Mouse (Mus musculus) neural tube, embryonic 14.5 days (tissue): Measurements from ENCODE around the gene Chek1. TPM values are rescaled to one million over a fixed set of nuclear protein-coding genes. Genes with fewer than 3 reads are reported as not detected.

Source experiments
- ATAC-seq: fragments of 200-750 bp; cut with Nextera tagmentation; 2 replicates; pipeline ENCODE4 v1.8.0; 2017; ENCODE audit warnings: low read depth, mild to moderate bottlenecking, moderate TSS enrichment, moderate library complexity
- H3K27ac ChIP-seq: fragments of 300-500 bp; sonication (generic); 2 replicates; pipeline ENCODE4 v1.5.1; 2014; ENCODE audit warnings: low read depth, mild to moderate bottlenecking, control low read depth, low read length, moderate library complexity, mixed read lengths
- H3K27me3 ChIP-seq: fragments of 300-500 bp; sonication (generic); 2 replicates; pipeline ENCODE4 v1.6.1; 2014; ENCODE audit warnings: low read length; ENCODE audit not compliant: control insufficient read depth, insufficient read depth
- H3K36me3 ChIP-seq: fragments of 300-500 bp; sonication (generic); 2 replicates; pipeline ENCODE4 v1.6.1; 2014; ENCODE audit warnings: low read length, mixed read lengths; ENCODE audit not compliant: control insufficient read depth, insufficient read depth
- H3K4me1 ChIP-seq: fragments of 300-500 bp; sonication (generic); 2 replicates; pipeline ENCODE4 v1.6.1; 2014; ENCODE audit warnings: low read length; ENCODE audit not compliant: control insufficient read depth, insufficient read depth
- H3K4me2 ChIP-seq: fragments of 300-500 bp; sonication (generic); 2 replicates; pipeline ENCODE4 v1.6.1; 2014; ENCODE audit warnings: mild to moderate bottlenecking, low read depth, low read length, control low read depth
- H3K4me3 ChIP-seq: fragments of 300-500 bp; sonication (generic); 2 replicates; pipeline ENCODE4 v1.5.1; 2014; ENCODE audit warnings: low read depth, low read length, control low read depth, mixed read lengths
- H3K9ac ChIP-seq: fragments of 300-500 bp; sonication (generic); replicated peaks from 2 replicates; pipeline ENCODE4 v1.6.1; 2014; ENCODE audit warnings: low read depth, mild to moderate bottlenecking, control low read depth, low read length, mixed read lengths
- H3K9me3 ChIP-seq: fragments of 300-500 bp; sonication (generic); 2 replicates; pipeline ENCODE4 v1.6.1; 2016; ENCODE audit warnings: low read length; ENCODE audit not compliant: control insufficient read depth
- WGBS: fragments of 180-500 bp; shearing (Covaris S2); extraction: QIAGEN DNeasy Blood & Tissue Kit; methylation state at CpG from one replicate; pipeline ENCODE4 v1.1.7; 2014; 5-methylcytosine and 5-hydroxymethylcytosine counted together
- polyA plus RNA-seq: library from polyadenylated mRNA; unstranded; fragments of >200 nt; fragmentation: Nextera tagmentation; extraction: Ambion mirVana; gene quantifications from 2 replicates; pipeline ENCODE4 v1.2.1, GENCODE M21; 2014

Gene Chek1
- polyA plus RNA-seq, 1 experiment from 2014 or later, result 5.4 TPM

- no peak for ATAC-seq
- H3K27ac ChIP-seq, result no peak overlapping the region
- H3K9me3 ChIP-seq, result no peaks in the 10 kb centered on the region
- no peak overlapping the region for H3K4me3 ChIP-seq
- 94% methylated on average over 6 of the region's 6 CpGs for WGBS
- H3K36me3 ChIP-seq, result no peaks in the 10 kb centered on the region
- H3K4me1 ChIP-seq, result no peaks in the 10 kb centered on the region
- no peak overlapping the region for H3K9ac ChIP-seq
- H3K27me3 ChIP-seq, result no peaks in the 10 kb centered on the region
- H3K4me2 ChIP-seq, result no peak overlapping the region
These were observed 19.6 kb downstream of the Chek1 start for GRCm38 (mm10) chr9:36707304-36707703.

- no peak for ATAC-seq
- Histone ChIP-seq H3K9me3 (no peaks in the 10 kb centered on the region), H3K4me2 (no peak overlapping the region), H3K36me3 (no peaks in the 10 kb centered on the region), H3K27me3 (no peaks in the 10 kb centered on the region), H3K9ac (no peak overlapping the region), H3K27ac (no peak overlapping the region), H3K4me1 (no peaks in the 10 kb centered on the region), H3K4me3 (no peak overlapping the region)
- WGBS, result 94% methylated on average over 3 of the region's 3 CpGs
These were observed 20.9 kb downstream of the Chek1 start for GRCm38 (mm10) chr9:36705923-36706322.

GRCm38 (mm10) chr9:36694276-36694675, 32.6 kb downstream of the Chek1 start:
- no peak for ATAC-seq
- Histone ChIP-seq H3K9ac (no peak overlapping the region), H3K4me3 (no peak overlapping the region), H3K4me2 (no peak overlapping the region), H3K4me1 (no peaks in the 10 kb centered on the region), H3K9me3 (no peaks in the 10 kb centered on the region), H3K27me3 (no peaks in the 10 kb centered on the region), H3K27ac (no peak overlapping the region), H3K36me3 (no peaks in the 10 kb centered on the region)
- WGBS, result 92% methylated on average over 10 of the region's 10 CpGs

GRCm38 (mm10) chr9:36692920-36693319, 33.9 kb downstream of the Chek1 start, which contains the start of gene Acrv1:
Gene Acrv1, plus strand, starts transcription at chr9:36693220.
- H3K9me3 ChIP-seq, result no peaks in the 10 kb centered on the region
- no peaks in the 10 kb centered on the region for H3K36me3 ChIP-seq
- H3K27me3 ChIP-seq, result no peaks in the 10 kb centered on the region
- 68% methylated on average over 1 of the region's 1 CpGs for WGBS
- no peak within 1 kb of the TSS for H3K4me3 ChIP-seq
- no peak within 1 kb of the TSS for H3K9ac ChIP-seq
- ATAC-seq, result no peak
- no peak within 1 kb of the TSS for H3K27ac ChIP-seq
- H3K4me1 ChIP-seq, result no peaks in the 10 kb centered on the region
- no peak within 1 kb of the TSS for H3K4me2 ChIP-seq

GRCm38 (mm10) chr9:36687329-36687728, 39.5 kb downstream of the Chek1 start:
- Histone ChIP-seq H3K36me3 (no peaks in the 10 kb centered on the region), H3K9ac (no peak overlapping the region), H3K27ac (no peak overlapping the region), H3K9me3 (no peaks in the 10 kb centered on the region), H3K4me2 (no peak overlapping the region), H3K4me3 (no peak overlapping the region), H3K4me1 (no peaks in the 10 kb centered on the region), H3K27me3 (no peaks in the 10 kb centered on the region)
- ATAC-seq, result no peak

- no peaks in the 10 kb centered on the region for H3K27me3 ChIP-seq
- H3K36me3 ChIP-seq, result no peaks in the 10 kb centered on the region
- no peak overlapping the region for H3K9ac ChIP-seq
- 86% methylated on average over 2 of the region's 2 CpGs for WGBS
- H3K4me1 ChIP-seq, result no peaks in the 10 kb centered on the region
- H3K27ac ChIP-seq, result no peak overlapping the region
- no peak overlapping the region for H3K4me3 ChIP-seq
- ATAC-seq, result no peak
- no peaks in the 10 kb centered on the region for H3K9me3 ChIP-seq
- no peak overlapping the region for H3K4me2 ChIP-seq
These were observed 45.4 kb downstream of the Chek1 start for GRCm38 (mm10) chr9:36681424-36681823.

Other genes starting within 250 kb of the Chek1 start
- not detected in 2 replicates for gene Gm5615, start 185.1 kb downstream of the Chek1 start, polyA plus RNA-seq
- gene Gm17689, start 144.4 kb downstream of the Chek1 start, polyA plus RNA-seq, result not detected in 2 replicates
- gene A630095E13Rik, start 83.7 kb downstream of the Chek1 start, polyA plus RNA-seq, result not detected in 2 replicates
- gene Acrv1, start 33.8 kb downstream of the Chek1 start, polyA plus RNA-seq, result not detected in 2 replicates
- gene Stt3a, start 40.6 kb upstream of the Chek1 start, polyA plus RNA-seq, result 64.4 and 81.0 TPM in 2 replicates
- 50.2 and 72.6 TPM in 2 replicates for gene Ei24, start 70.3 kb upstream of the Chek1 start, polyA plus RNA-seq
- 664 and 692 TPM in 2 replicates for gene Fez1, start 94.8 kb upstream of the Chek1 start, polyA plus RNA-seq